Mouse (Mus musculus) left cerebral cortex, postnatal 25 days (tissue): ENCODE data around the gene Clca3a1. TPM values are rescaled to one million over a fixed set of nuclear protein-coding genes. Genes with fewer than 3 reads are reported as not detected.
A peak's percentile ranks its signal among the peaks of the same experiment; 100 is the strongest.
"Not testable (repeated sequence)": the region's sequence is repeated elsewhere in the genome, so short reads cannot be mapped to it uniquely, and the experiment has no call there.

ENCODE experiments used
- DNase-seq, 2 experiments: peaks; one replicate each; pipeline ENCODE4 v3.0.0; 2022; ENCODE audit warnings: low spot score in 2 of 2, mixed read lengths in 1 of 2
- intact Hi-C: fragments of 180-260 bp; cut with DNase I; formaldehyde crosslinking; loops from one replicate; pipeline ENCODE4 v1.15.1; 2025
- total RNA-seq, 2 experiments: library from RNA; stranded (reverse); gene quantifications; 2 replicates each; pipeline ENCODE4 v1.2.3; 2021

Gene Clca3a1
- total RNA-seq = under 1 TPM; 0.18 to 0.28 TPM

DNA sequence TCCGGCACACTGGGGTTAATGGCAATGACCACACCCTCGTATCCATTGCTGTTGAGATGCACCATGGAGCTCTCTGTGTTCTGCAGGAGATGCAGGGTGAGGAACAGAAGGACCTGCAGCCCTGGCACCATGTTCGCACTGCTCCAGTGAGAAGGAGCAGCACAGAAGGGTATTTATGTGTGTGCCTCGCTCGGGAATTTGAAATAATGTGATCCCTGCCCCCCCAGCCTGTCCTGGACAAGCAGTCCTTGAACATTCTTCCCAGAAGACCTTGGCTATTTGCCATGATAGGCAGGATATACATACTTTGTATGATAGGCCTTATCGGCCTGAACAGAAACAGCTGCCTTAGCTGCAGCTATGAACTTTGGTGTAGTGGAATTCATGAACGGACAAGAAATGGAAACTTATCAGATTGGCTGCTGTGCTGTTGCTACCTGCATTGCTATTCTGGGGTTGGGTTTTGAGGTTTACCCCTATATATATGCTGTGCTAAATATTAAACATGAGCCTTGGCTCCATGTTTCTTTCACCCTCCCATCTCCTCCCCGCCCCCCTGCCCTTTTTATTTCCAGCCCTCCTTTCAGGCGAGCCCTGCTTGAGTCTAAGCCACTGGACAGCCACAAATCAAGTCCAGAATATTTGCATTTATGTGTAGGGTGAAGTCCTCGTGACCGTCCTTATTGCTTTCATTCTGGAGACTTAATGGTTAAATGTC lies at the start of gene Clca3a1:
Gene Clca3a1 (minus strand): TSS at position 386 of the 718 bp plus-strand sequence.
- intact Hi-C loops = no loop called here
- DNase-seq = no peak

- intact Hi-C loops, DNase-seq: not testable (repeated sequence)
Measured at GRCm38 (mm10) chr3:144808153-144808925, 47.6 kb upstream of the Clca3a1 start.

DNA sequence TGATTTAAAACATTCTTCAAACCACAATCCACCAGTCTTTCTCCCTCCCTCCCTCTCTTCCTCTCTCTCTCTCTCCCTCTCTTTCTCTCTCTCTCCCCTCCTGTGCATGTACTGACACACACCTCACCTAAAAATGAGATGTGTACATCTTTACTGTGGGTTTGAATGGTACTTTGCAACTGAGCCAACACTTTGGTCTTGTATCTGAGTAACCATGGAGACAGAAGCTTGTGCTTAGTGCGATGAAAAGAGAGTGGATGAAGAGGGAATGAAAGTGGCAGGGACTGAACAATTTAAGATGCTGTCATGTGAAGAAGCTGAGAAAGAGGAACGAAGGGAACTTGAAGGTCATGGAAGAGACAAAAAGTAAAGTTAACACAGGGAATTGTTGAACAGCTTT lies 45.8 kb upstream of the Clca3a1 start:
- DNase-seq, intact Hi-C loops: not testable (repeated sequence)

- peak in 1 of 2 experiments; percentile 17 for DNase-seq
- intact Hi-C loops = no loop called here
Measured at GRCm38 (mm10) chr3:144801861-144802260, 41.1 kb upstream of the Clca3a1 start.

DNA sequence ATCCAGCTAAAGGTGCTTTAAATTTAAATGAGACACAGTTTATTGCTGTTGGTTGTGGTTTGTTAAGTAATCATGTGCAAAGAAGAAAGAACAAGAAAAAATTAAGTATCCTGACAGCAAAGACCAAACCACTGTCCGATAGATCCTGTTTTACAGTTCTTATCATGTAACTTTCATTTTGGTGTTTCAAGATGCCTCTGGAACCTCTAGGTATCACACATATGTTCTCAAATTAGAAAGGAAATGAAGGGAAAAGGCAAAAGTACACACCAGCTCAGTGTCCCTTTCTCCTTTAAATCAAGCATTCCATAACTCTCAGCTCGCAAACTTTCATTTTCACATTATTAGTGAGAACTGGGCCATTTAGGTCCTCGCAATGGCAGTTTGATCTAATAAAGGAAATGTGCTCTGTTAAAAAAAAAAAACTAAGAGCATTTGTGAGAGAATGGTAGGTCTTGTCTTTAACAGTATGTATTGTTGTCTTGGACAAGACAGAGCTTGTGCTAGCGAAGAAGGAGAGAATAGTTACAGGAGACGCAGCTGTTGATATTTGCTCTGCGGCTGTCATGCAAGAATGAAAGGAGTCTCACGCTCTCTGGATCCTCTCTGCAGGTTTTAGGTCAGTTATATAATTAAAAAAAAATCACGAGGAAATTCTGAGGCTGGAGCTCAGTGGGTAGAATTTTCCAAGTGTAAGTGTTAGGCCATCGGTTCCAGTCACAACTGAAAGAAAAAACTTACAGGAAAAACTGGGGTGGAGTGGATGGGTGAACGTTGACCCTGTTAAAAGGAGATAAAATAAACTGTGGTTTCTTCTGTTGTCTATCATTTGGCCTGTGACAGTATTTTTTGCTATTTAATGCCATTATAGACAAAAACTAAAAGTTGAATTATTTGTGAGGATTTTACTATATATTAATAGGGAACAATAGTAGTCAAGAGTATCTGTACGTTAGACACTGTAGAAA lies 24.7 kb upstream of the Clca3a1 start:
- DNase-seq = no peak

DNA sequence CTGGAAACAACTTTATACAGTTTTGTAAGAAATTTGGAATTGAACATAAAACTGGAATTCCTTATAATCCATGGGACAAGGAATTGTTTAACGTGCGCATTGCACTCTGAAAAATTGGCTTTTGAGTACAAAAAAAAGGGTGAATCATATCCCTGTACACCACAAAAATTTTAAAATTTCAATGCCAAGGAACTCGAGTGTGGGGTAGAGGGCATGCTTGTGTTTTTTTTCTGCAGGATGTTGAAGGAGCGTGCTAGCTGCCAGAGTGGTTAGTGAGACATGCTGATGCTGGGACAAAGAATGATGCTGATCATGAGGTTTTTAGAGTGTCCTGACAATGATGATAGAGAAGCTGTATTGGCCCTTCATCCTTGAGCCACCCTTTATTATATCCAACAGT lies 4.4 kb upstream of the Clca3a1 start:
- DNase-seq = no peak
- intact Hi-C loops = no loop called here

More for the DNA sequence above, 24.7 kb upstream of the Clca3a1 start:
- intact Hi-C loops = loop anchor here (5.0 kb wide), 1 partner anchor 63 kb away; the partner anchor contains the start of gene Sh3glb1

GRCm38 (mm10) chr3:144761454-144761853 lies 677 bp upstream of the Clca3a1 start:
- intact Hi-C loops = no loop called here
- DNase-seq = no peak

DNA sequence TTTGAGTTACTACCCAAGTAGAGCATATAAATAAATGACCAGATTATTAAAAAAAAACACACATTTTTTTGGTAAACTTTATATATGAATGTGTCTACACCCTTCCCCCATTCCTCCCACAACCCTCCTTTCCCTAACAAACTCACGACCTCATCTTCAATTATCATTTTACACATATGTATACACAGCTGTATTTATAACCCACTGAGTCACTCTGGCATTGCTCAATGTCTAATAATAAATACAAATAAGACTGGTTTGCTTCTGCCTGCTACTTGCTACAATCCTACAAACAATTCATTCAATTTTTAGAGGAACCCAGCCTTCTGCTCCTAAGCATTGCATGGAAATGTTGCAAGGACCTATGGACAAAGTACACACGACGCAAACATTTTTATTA lies 1.1 kb downstream of the Clca3a1 start:
- no peak for DNase-seq
- intact Hi-C loops = loop anchor here (10.0 kb wide), 1 partner anchor 55 kb away; the partner anchor contains the start of gene Clca3a2

DNA sequence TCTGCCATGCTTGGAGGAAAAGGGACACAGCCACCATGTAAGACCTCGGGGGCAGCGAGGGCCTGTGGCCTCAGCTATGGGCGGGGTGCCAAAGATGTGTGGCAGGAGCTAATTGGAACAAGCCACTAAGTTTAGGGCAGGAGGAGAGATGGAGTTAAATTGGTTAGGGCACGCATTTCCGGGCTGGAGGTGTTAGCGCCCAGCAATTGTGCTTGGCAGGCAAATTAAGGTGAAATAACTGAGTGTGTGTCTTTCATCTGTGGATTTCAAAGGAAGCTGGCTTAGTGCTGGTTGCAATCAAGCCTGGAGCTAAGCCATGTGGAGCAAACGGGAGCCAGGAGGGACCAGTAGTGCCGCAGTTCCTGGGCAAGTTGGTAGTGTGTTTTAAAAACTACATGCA lies 4.7 kb downstream of the Clca3a1 start:
- DNase-seq = not testable (repeated sequence)
- intact Hi-C loops = loop anchor here (10.0 kb wide), 1 partner anchor 59 kb away; the partner anchor contains the start of gene Clca3a2

DNA sequence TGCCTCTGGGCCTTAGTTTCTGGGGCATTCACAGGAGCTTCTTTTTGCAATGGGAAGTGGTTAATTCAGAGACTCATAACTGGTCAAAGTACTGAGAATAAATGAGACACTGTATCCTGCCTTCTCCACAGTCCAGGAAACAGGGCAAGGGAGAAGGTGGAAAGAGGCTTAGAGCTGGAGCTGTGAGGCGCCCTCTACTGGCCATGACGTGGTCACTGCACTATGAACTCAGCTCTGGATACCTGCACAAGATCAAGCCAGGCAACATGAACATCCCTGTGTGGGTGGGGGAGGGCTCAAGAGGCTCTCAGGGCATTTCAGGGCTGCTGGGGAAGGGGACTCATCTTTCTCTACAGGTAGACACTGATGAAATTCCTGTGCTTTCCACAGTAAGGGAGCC lies 7.7 kb downstream of the Clca3a1 start:
- DNase-seq = no peak
- intact Hi-C loops = loop anchor here (10.0 kb wide), 1 partner anchor 62 kb away; the partner anchor contains the start of gene Clca3a2

DNA sequence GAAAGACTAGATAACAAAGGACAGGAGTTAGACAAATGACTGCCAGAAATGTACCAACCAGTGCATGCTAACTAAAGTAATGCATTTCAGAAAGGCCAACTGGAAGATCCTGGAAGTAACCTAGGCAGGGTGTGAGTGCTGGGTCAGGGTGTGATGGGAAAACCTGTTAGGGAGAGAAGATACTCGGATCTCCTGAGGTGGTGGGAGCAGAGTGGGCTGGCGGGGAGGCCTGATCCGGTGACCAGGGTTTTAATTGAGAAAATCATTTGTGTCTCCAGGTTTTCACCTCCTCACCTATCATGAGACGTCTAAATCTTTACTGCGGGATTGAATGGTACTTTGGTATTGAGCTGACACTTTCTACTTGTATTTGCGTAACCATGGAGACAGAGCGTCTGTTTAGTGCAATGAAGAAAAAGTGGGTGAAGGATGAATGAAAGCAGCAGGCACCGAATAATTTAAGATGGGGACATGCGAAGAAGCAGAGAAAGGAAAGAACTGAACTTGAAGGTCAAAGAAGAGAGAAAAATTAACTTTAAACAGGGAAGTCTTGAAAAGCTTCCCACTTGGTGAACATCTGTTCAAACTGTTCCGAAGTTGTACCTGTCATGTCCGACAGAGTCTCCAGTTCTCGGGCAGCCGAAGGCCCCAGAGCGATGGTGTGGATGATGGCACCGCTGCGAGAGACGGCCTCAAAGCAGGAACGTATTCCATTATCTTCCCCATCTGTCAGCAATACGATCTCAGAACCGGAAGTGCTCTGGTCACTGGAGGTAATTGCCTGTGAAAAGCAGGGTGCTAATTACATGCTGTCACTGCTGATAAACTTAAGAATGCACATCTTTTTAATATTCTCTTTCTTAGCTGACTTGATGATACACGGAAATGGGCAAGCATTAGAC lies 11.5 kb downstream of the Clca3a1 start:
- intact Hi-C loops = not testable (repeated sequence)
- peak in 1 of 2 experiments; percentile 22 for DNase-seq

DNA sequence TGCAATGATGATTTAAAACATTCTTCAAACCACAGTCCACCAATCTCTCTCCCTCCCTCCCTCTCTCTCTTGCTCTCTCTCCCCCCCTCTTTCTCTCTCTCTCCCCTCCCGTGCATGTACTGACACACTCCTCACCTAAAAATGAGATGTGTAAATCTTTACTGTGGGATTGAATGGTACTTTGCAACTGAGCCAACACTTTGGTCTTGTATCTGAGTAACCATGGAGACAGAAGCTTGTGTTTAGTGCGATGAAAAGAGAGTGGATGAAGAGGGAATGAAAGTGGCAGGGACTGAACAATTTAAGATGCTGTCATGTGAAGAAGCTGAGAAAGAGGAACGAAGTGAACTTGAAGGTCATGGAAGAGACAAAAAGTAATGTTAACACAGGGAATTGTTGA lies 13.1 kb downstream of the Clca3a1 start:
- intact Hi-C loops = not testable (repeated sequence)
- peak; percentile 9 to 11 for DNase-seq

DNA sequence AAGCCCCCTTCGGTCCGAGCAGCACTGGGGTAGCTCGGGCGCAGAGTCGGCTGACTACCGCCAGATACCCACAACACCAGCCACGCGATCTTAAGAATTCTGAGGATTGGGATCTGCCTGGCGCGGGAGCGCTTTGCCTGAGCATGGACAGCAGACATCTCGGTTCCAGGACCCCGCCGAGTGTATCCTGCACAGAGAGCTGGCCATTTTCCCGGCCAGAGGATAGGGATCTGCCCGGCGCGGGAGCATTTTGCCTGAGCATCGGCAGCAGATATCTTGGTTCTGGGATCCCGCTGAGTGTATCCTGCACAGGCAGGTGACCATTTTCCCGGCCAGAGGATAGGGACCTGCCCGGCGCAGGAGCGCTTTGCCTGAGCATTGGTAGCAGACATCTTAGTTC lies 22.4 kb downstream of the Clca3a1 start:
- DNase-seq = not testable (repeated sequence)
- intact Hi-C loops = loop anchor here (10.0 kb wide), 1 partner anchor 286 kb away; no protein-coding TSS in a partner anchor

- DNase-seq = peak in 1 of 2 experiments; percentile 53
- intact Hi-C loops = loop anchor here (10.0 kb wide), 1 partner anchor 288 kb away; no protein-coding TSS in a partner anchor
Measured at GRCm38 (mm10) chr3:144736831-144737230, 23.9 kb downstream of the Clca3a1 start.

- peak; percentile 51 to 67 for DNase-seq
- intact Hi-C loops = loop anchor here (5.0 kb wide), 2 partner anchors 64 to 106 kb away; no protein-coding TSS in a partner anchor
Measured at GRCm38 (mm10) chr3:144723455-144723854, 37.3 kb downstream of the Clca3a1 start.

DNA sequence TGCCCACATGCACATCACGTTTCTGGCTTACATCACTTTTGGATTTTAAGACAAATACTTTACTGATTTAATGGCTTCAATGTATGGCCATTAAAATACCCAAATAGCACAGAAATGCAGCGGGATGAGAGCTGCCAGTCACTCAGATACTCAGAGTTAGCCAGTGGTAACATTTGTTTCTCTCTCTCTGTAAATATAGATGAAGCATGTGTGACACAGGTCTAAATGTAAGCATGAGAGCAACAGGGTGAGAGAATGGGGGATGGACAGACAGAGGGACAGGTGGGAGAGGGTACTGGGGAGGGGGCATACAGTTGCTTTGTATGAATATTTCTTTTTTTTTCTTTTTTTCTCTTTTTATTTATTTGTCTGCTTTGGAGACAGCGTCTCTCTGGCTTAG lies 38.2 kb downstream of the Clca3a1 start:
- intact Hi-C loops = loop anchor here (5.0 kb wide), 2 partner anchors 65 to 105 kb away; no protein-coding TSS in a partner anchor
- DNase-seq = not testable (repeated sequence)

GRCm38 (mm10) chr3:144721860-144722256 lies 38.9 kb downstream of the Clca3a1 start:
- no peak for DNase-seq
- intact Hi-C loops = loop anchor here (2.0 to 5.0 kb wide), 4 partner anchors 29 to 269 kb away; no protein-coding TSS in a partner anchor
